Mouse (Mus musculus): ENCODE measurements around the gene Spz1. TPM values are rescaled to one million over a fixed set of nuclear protein-coding genes. Genes with fewer than 3 reads are reported as not detected.

Spz1 gene
- polyA plus RNA-seq, 1 experiment from 2014 or later: not detected

DNA sequence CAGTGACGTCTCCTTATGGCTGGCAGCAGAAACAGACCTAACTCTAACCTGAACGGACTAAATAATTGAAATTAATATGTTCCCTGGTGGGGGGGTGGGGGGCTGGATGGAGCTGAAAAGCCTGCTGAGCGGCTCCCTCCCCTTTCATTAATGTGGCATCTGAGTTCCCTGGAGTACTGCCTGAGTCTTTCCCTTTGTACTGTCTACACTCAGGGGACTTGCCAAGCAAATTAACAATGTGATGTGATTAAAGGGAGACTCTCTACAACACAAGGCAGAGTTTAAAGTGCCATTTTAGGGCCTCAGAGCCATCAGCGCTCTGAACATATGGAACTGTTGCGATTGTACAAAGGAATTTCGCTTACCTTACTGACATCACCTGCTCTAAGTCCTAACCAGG lies 18.5 kb upstream of the Spz1 start:
- no peaks in the 10 kb centered on the region for H3K36me3 ChIP-seq
- H3K4me3 ChIP-seq (replicated peaks): no peak overlapping the region
- H3K27ac ChIP-seq (replicated peaks): no peak overlapping the region
- H3K4me1 ChIP-seq: peaks cover 7% of the 10 kb centered on the region; the same call in 1 of the 2 replicates
- 49% methylated on average over 6 of the region's 6 CpGs for WGBS
- ATAC-seq (ENCODE audit: insufficient number of reproducible peaks, low FRiP score, low TSS enrichment, low read depth): no peak
- no peaks in the 10 kb centered on the region for H3K27me3 ChIP-seq
- no peak overlapping the region for H3K4me2 ChIP-seq (replicated peaks)
- H3K9ac ChIP-seq: no peak overlapping the region
- no peaks in the 10 kb centered on the region for H3K9me3 ChIP-seq (replicated peaks)

DNA sequence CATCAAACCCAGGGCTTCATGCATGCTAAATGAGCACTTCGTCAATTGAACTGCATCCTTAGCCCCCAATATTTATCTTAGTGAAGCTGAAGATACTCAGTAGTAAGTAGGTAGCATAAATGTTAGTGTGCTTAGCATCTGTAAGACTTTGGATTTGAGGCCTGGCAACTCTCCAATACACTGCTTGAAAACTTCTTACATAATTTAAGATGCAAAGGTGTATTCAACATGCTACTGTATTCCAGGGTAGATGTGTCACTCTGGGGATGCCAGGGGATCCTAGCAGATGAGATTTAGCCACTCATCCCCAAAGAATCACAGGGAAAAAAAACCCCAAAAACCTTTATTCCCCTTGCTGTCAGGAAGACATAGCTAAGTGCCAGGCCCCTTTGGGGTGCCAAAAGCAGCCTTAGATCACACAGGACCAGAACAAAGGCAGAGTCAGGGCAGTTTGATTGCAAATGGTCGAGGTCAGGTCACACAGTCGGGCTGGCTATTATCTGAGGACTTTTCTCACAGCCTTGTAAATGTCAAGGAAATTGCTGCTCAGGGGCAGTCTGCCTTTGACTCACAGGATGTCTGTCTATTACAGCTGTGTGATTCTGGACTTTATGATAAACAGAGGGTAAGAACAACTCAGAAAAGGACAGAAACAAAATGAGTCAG lies 17.9 kb upstream of the Spz1 start:
- WGBS: 28% methylated on average over 3 of the region's 3 CpGs
- no peak for ATAC-seq (ENCODE audit: insufficient number of reproducible peaks, low FRiP score, low TSS enrichment, low read depth)
- no peak overlapping the region for H3K4me3 ChIP-seq (replicated peaks)
- H3K9ac ChIP-seq: no peak overlapping the region
- no peaks in the 10 kb centered on the region for H3K36me3 ChIP-seq
- H3K27ac ChIP-seq (replicated peaks): no peak overlapping the region
- no peak overlapping the region for H3K4me2 ChIP-seq (replicated peaks)
- peaks cover 7% of the 10 kb centered on the region; the same call in 1 of the 2 replicates for H3K4me1 ChIP-seq
- no peaks in the 10 kb centered on the region for H3K9me3 ChIP-seq (replicated peaks)
- H3K27me3 ChIP-seq: no peaks in the 10 kb centered on the region

DNA sequence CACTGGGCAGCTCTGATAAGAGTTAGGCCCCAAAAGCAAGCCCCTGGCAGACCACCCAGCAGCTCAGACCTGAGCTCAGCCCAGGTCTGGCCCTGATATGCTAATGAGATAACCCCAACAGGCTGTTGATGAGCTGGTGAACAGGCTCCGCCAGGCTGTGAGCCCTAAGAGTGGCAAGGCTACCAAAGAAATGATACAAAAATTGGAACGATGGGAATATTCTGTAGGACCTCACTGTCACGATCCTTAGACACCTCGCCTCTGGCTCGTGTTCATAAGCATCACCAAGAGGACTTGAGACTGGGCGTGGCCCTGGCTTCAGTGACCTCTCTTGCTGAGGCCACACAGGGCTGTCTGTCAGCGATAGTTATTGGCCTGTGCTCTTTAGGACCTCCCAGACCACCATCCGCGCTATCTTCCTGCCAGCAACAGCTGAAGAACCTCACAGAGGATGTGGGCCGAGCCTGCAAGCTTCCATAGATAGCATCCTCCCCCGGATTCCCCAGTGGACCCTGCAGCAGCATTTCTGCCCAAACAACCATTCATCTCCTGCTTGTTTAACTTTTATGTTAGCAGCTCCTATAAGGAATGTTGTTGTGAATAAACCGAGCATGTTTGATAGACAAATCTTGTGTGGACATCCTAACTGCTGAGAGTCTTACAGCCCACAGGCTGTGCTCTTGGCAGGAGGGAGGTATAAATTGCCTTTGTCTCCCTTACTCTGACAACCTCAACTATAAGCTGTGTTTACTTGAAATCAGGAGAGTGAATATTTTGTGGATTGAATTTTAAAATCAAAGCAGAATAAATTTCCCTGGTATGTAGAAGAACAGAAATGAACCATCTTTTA lies 17.0 kb upstream of the Spz1 start:
- no peaks in the 10 kb centered on the region for H3K9me3 ChIP-seq (replicated peaks)
- no peaks in the 10 kb centered on the region for H3K36me3 ChIP-seq
- ATAC-seq (ENCODE audit: insufficient number of reproducible peaks, low FRiP score, low TSS enrichment, low read depth): no peak
- WGBS: 51% methylated on average over 12 of the region's 12 CpGs
- H3K27me3 ChIP-seq: no peaks in the 10 kb centered on the region
- H3K4me3 ChIP-seq (replicated peaks): no peak overlapping the region
- no peak overlapping the region for H3K4me2 ChIP-seq (replicated peaks)
- H3K9ac ChIP-seq: no peak overlapping the region
- peaks cover 7% of the 10 kb centered on the region; the same call in 1 of the 2 replicates for H3K4me1 ChIP-seq
- H3K27ac ChIP-seq (replicated peaks): no peak overlapping the region

DNA sequence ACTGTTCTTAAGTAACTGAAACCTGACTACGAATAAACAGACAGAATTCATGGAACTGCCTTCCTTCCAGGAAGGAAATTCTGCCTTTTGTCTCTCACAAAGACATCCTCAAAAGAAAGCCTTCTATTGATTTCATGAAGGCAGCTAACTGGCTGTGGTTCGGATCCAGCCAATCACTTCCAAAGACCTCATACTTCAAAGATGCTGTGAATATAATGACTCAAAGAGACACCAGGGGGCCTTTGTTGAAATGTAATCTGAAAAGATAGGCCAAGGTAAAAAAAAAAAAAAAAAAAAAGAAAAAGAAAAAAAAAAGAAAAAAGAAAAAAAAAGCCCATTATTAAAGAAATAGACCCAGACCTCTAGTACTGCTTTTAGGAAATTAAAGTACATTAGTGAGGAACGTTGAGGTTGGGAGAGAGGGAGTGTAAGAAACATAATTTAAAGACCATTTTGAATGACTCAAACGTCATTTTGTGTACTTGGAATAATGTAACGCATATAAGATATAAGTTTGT lies 16.4 kb upstream of the Spz1 start:
- H3K4me1 ChIP-seq: peaks cover 7% of the 10 kb centered on the region; the same call in 1 of the 2 replicates
- H3K4me2 ChIP-seq (replicated peaks): no peak overlapping the region
- WGBS: 70% methylated on average over 5 of the region's 5 CpGs
- H3K9me3 ChIP-seq (replicated peaks): no peaks in the 10 kb centered on the region
- no peak overlapping the region for H3K4me3 ChIP-seq (replicated peaks)
- no peak overlapping the region for H3K27ac ChIP-seq (replicated peaks)
- no peaks in the 10 kb centered on the region for H3K27me3 ChIP-seq
- H3K36me3 ChIP-seq: no peaks in the 10 kb centered on the region
- ATAC-seq (ENCODE audit: insufficient number of reproducible peaks, low FRiP score, low TSS enrichment, low read depth): no peak
- H3K9ac ChIP-seq: no peak overlapping the region

DNA sequence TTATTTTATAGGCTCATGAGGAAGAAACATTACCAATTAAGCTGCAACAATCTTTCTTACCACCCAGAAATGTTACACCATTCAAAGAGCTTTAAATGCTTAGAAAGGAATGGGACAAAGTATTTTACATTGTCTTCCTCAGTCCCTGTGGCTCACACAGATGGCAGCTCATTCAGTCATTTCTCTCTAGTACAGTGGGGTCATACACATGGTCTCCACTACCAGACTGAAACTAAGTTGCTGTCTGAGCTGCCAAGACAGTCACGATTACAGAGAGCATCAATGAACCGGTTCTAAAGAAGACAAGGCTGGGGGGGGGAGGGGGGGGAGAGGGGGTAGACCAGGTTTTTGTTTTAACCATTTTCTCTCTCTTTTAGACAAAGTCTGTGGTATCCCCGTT lies 15.3 kb upstream of the Spz1 start:
- Histone ChIP-seq H3K36me3 (no peaks in the 10 kb centered on the region), H3K4me3 (replicated peaks) (no peak overlapping the region), H3K9ac (no peak overlapping the region), H3K9me3 (replicated peaks) (no peaks in the 10 kb centered on the region), H3K27me3 (no peaks in the 10 kb centered on the region), H3K4me2 (replicated peaks) (no peak overlapping the region), H3K4me1 (peaks cover 7% of the 10 kb centered on the region; the same call in 1 of the 2 replicates), H3K27ac (replicated peaks) (no peak overlapping the region)
- no peak for ATAC-seq (ENCODE audit: insufficient number of reproducible peaks, low FRiP score, low TSS enrichment, low read depth)
- 64% methylated on average over 3 of the region's 3 CpGs for WGBS

DNA sequence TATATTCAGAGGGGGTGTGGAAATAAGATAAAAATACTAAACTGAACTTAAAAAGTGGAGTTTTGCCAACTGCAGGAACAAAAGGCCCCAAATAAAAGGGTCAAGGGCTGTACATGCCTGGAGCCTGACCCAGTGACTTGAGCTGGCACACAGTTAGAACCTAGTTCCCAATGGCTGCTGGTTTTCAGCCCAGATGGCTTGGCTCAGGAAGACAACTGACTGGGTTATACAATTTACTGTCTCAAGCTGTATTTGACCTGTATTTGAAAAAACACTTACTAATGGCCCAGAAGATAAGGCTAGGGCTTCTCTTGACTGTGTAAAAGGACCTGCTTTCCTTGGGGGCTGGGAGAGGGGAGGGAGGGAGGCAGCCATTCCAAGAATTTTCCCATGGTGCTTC lies 13.3 kb upstream of the Spz1 start:
- no peak overlapping the region for H3K9ac ChIP-seq
- H3K27me3 ChIP-seq: no peaks in the 10 kb centered on the region
- peaks cover 7% of the 10 kb centered on the region; the same call in 1 of the 2 replicates for H3K4me1 ChIP-seq
- H3K27ac ChIP-seq (replicated peaks): no peak overlapping the region
- no peak overlapping the region for H3K4me3 ChIP-seq (replicated peaks)
- no peak overlapping the region for H3K4me2 ChIP-seq (replicated peaks)
- H3K36me3 ChIP-seq: no peaks in the 10 kb centered on the region
- H3K9me3 ChIP-seq (replicated peaks): no peaks in the 10 kb centered on the region
- ATAC-seq (ENCODE audit: insufficient number of reproducible peaks, low FRiP score, low TSS enrichment, low read depth): no peak

DNA sequence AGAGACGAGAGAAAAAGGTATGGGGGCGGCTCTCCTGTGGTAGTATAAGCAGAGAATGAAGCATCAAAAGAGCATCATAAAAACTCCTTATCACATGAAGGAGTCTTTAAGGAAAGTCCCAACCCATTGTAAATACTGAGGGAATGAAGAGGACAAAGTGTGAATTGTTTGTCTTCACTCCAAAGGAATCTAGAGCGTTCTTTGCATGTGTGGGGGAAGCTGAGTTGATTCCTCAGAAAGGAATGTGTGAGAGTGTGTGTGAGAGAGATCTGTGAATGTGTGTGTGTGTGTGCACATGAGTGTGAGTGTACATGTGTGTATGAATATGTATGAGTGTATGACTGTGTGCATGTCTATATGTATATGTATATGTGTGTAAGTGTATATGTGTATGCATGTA lies 12.7 kb upstream of the Spz1 start:
- Histone ChIP-seq H3K4me1 (peaks cover 7% of the 10 kb centered on the region; the same call in 1 of the 2 replicates), H3K27ac (replicated peaks) (no peak overlapping the region), H3K36me3 (no peaks in the 10 kb centered on the region), H3K4me3 (replicated peaks) (no peak overlapping the region), H3K4me2 (replicated peaks) (no peak overlapping the region), H3K27me3 (no peaks in the 10 kb centered on the region), H3K9ac (no peak overlapping the region), H3K9me3 (replicated peaks) (no peaks in the 10 kb centered on the region)
- 51% methylated on average over 3 of the region's 3 CpGs for WGBS
- ATAC-seq (ENCODE audit: insufficient number of reproducible peaks, low FRiP score, low TSS enrichment, low read depth): no peak

DNA sequence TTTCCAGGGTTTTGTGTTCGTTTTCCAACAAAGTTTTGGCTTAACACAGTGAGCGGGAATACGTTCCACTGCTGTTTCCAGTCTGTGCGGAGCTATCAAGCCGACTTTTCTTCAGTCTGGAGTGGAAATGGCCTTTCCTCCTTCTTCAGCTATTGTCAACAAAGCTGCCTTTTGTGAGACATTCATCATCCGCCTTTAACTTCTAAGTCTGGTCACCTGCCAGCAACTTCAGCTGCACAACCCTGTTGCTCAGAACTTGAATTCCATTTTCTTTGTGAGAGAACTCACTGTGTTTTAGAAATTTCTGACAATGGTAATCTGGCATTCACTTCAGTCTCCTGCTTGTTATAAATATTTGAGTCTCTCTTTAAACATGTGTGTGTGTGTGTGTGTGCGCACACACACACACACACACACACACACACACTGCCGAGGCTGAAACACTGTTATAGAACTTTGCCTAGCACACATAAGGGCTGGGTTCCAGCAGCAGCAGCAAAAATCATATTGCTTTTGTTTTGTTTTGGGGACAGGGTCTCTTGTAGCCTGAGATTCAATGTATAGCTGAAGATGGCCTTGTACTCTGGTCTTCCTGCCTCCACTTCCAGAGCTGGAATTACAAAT lies 8.2 kb upstream of the Spz1 start:
- Histone ChIP-seq H3K36me3 (no peaks in the 10 kb centered on the region), H3K27ac (replicated peaks) (no peak overlapping the region), H3K4me1 (no peaks in the 10 kb centered on the region), H3K9me3 (replicated peaks) (no peaks in the 10 kb centered on the region), H3K27me3 (no peaks in the 10 kb centered on the region), H3K4me2 (replicated peaks) (no peak overlapping the region), H3K9ac (no peak overlapping the region), H3K4me3 (replicated peaks) (no peak overlapping the region)
- WGBS: 61% methylated on average over 8 of the region's 8 CpGs
- no peak for ATAC-seq (ENCODE audit: insufficient number of reproducible peaks, low FRiP score, low TSS enrichment, low read depth)

DNA sequence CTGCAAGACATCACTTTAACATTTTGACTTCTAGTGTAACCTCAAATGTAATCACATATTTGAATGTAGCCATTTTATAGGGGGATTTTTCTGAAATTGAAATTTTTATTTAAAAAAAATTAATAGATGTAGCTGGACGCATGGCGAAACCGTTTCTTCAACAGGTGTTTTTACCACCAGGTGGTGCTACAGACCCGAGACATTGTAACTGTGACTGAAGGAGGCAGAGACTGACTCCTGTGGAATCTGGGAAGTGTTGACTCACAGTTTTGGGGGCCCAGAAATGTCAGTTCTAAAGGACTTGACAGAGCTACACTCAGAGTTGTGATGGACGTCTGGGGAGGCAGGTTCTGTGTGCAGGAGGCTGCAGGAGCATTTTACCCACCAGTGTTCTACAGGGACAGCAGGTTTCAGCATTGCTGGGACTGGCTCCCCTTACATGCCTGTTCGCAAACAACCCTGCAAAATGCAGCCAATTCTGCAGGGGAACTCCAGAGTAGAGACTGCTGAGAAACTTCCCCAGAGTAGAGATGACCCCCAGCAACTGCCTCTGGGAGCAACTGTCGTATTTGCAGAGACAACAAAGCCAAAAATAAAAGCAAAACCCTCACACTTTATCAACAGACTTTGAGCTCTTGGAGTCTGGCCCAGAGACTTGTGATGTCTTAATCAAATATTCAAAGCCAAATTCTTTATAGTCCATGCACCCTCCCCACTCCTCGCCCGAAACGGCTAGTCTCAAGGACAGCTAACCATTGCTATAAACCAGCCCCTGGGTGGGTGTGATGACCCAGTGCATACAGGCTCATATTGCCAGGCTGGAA lies 4.5 kb upstream of the Spz1 start:
- Histone ChIP-seq H3K4me1 (no peaks in the 10 kb centered on the region), H3K36me3 (no peaks in the 10 kb centered on the region), H3K9ac (no peak overlapping the region), H3K9me3 (replicated peaks) (no peaks in the 10 kb centered on the region), H3K4me2 (replicated peaks) (no peak overlapping the region), H3K27me3 (no peaks in the 10 kb centered on the region), H3K27ac (replicated peaks) (no peak overlapping the region), H3K4me3 (replicated peaks) (no peak overlapping the region)
- ATAC-seq (ENCODE audit: insufficient number of reproducible peaks, low FRiP score, low TSS enrichment, low read depth): no peak
- WGBS: 36% methylated on average over 10 of the region's 10 CpGs

DNA sequence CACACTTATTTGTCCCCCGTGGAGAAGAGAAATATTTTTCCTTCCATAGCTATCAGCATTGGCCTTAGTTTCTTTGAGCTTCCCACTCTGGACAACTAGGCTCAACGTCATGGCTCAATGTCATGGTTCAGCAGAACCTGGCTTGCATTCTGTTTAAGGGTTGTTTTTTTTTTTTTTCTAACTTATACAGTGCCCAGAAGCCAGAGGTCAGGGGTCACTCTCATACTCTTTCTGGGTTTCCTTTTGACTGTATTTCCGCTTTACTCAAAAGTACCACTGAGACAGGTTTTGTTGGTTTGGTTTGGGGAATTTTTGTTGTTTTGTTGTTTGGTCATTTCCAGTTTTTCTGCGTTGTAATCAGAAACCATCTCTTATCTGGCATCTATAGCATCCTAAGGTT lies 2.2 kb upstream of the Spz1 start:
- H3K4me2 ChIP-seq (replicated peaks): no peak overlapping the region
- no peak overlapping the region for H3K27ac ChIP-seq (replicated peaks)
- no peaks in the 10 kb centered on the region for H3K9me3 ChIP-seq (replicated peaks)

DNA sequence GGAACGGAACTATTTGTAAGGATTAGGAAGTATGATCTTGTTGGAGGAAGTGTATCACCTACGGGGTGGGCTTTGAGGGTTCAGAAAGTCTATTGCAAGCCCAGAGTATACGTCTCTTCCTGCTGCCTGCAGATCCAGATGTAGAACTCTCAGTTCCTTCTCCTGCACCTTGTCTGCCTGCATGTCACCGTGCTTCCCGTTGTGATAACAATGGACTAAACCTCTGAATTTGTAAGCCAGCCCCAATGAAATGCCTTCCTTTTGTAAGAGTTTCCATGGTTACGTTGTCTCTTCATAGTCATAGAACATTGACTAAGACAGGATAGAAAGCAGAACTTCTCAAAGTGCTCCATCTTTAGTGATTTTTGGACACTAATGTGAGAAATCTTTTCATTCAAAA lies 716 bp upstream of the Spz1 start:
- no peak overlapping the region for H3K4me2 ChIP-seq (replicated peaks)
- no peaks in the 10 kb centered on the region for H3K4me1 ChIP-seq
- H3K27me3 ChIP-seq: no peaks in the 10 kb centered on the region
- H3K9me3 ChIP-seq (replicated peaks): no peaks in the 10 kb centered on the region
- no peak for ATAC-seq (ENCODE audit: insufficient number of reproducible peaks, low FRiP score, low TSS enrichment, low read depth)
- 70% methylated on average over 6 of the region's 6 CpGs for WGBS
- H3K4me3 ChIP-seq (replicated peaks): no peak overlapping the region
- H3K36me3 ChIP-seq: no peaks in the 10 kb centered on the region
- H3K9ac ChIP-seq: no peak overlapping the region
- no peak overlapping the region for H3K27ac ChIP-seq (replicated peaks)

More for the DNA sequence above, 2.2 kb upstream of the Spz1 start:
- no peak overlapping the region for H3K4me3 ChIP-seq (replicated peaks)
- H3K9ac ChIP-seq: no peak overlapping the region
- no peaks in the 10 kb centered on the region for H3K4me1 ChIP-seq
- H3K27me3 ChIP-seq: no peaks in the 10 kb centered on the region
- no peak for ATAC-seq (ENCODE audit: insufficient number of reproducible peaks, low FRiP score, low TSS enrichment, low read depth)
- H3K36me3 ChIP-seq: no peaks in the 10 kb centered on the region
- 77% methylated on average over 4 of the region's 4 CpGs for WGBS
